9 mouse cellular contexts compared by ENCODE assay signal in genomic region chr11:77196181-77197143, GRCm38 (mm10). TPM values are rescaled to one million over a fixed set of nuclear protein-coding genes. Genes with fewer than 3 reads are reported as not detected.
A peak's percentile ranks its signal among the peaks of the same experiment; 100 is the strongest.
DNase-seq lines count a peak whose midpoint lies in the region; ATAC-seq and TF ChIP-seq lines count a peak whose summit lies in the region.
"Had no signal": no experiment of that assay in that cellular context is flagged by ENCODE, and none has a peak within 500 bp of the region (broad histone marks: within the 10 kb centered on the region; RNA-seq: fewer than 3 reads in every experiment).

No protein-coding gene starts in this region.

- DNase-seq in heart, embryonic 10.5 days (ENCODE audit: low spot score), result no peak
- no peak for DNase-seq in heart, postnatal 4 days
- DNase-seq in kidney, postnatal 4 days, result peak; percentile 28 to 41
- DNase-seq in naive thymus-derived CD4-positive, alpha-beta T cell, adult 2 months (ENCODE audit: low read depth), result peak; percentile 11
- no peak for DNase-seq in layer of hippocampus, adult 2 months (ENCODE audit: low spot score in 2 of 2)
- no peak for DNase-seq in gastrocnemius, postnatal 14 days
- DNase-seq in cerebellum, postnatal 14 days, result no peak

- H3K4me1 ChIP-seq in heart, embryonic 10.5 days, result peaks cover 31% of the 10 kb centered on the region

- intact Hi-C loops in gastrocnemius, postnatal 14 days (cut with DNase I; ENCODE audit: low total_unique reads), result no loop called here

- TF ChIP-seq CTCF in layer of hippocampus, adult 2 months (conservative IDR thresholded peaks at IDR 0.05), result no peak

- peak overlapping the region; percentile 64 for H3K27ac ChIP-seq in heart, embryonic 10.5 days
- no peak overlapping the region for H3K27ac ChIP-seq in layer of hippocampus, adult 2 months
- H3K27ac ChIP-seq: midbrain, embryonic 13.5 days had no signal

- no peaks in the 10 kb centered on the region for H3K9me3 ChIP-seq in heart, embryonic 10.5 days
- H3K9me3 ChIP-seq: midbrain, embryonic 13.5 days had no signal

- H3K4me3 ChIP-seq in heart, embryonic 10.5 days, result no peak overlapping the region
- no peak overlapping the region for H3K4me3 ChIP-seq in layer of hippocampus, adult 2 months
- H3K4me3 ChIP-seq: midbrain, embryonic 13.5 days had no signal

- WGBS in heart, embryonic 10.5 days, result 42% methylated on average over 4 of the region's 4 CpGs

- peak; percentile 100 for ATAC-seq in granulocyte monocyte progenitor cell, adult 5-6 weeks (replicated peaks; ENCODE audit: poor library complexity, severe bottlenecking)
- ATAC-seq: midbrain, embryonic 13.5 days had no signal

- no peaks in the 10 kb centered on the region for H3K27me3 ChIP-seq in heart, embryonic 10.5 days (ENCODE audit: insufficient read depth, poor library complexity, severe bottlenecking)

- no peaks in the 10 kb centered on the region for H3K36me3 ChIP-seq in heart, embryonic 10.5 days
- H3K36me3 ChIP-seq: midbrain, embryonic 13.5 days had no signal

RNA-seq across cellular contexts. Expression of gene Efcab5, which starts 7.7 kb away (rescaled TPM):
- 0.28 and 0.34 TPM in 2 replicates for polyA plus RNA-seq in heart, embryonic 10.5 days (2016; fragmentation: Nextera tagmentation; extraction: Ambion mirVana)
- total RNA-seq in heart, postnatal 4 days (2021), result under 1 TPM; 0.41 to 0.76 TPM
- total RNA-seq in granulocyte monocyte progenitor cell, adult 5-6 weeks (2014; fragmentation: Nextera tagmentation), result 0.77 TPM in 1 of 2 replicates, not detected in the other
- total RNA-seq in granulocyte monocyte progenitor cell, adult 5-6 weeks (2017), result 0.47 and 0.57 TPM in 2 replicates
- 1 to 10 TPM; 2.9 to 5.6 TPM for total RNA-seq in layer of hippocampus, adult 2 months (2021)
- total RNA-seq in gastrocnemius, postnatal 14 days (2021), result under 1 TPM; 0.18 TPM

RNA-seq across cellular contexts. Expression of gene Ssh2, which starts 19.6 kb away (rescaled TPM):
- polyA plus RNA-seq in heart, embryonic 10.5 days (2016; fragmentation: Nextera tagmentation; extraction: Ambion mirVana), result 15.0 and 25.2 TPM in 2 replicates
- 10 to 100 TPM; 92.1 to 98.9 TPM for total RNA-seq in heart, postnatal 4 days (2021)
- 26.6 and 28.7 TPM in 2 replicates for total RNA-seq in granulocyte monocyte progenitor cell, adult 5-6 weeks (2014; fragmentation: Nextera tagmentation)
- 14.4 and 14.7 TPM in 2 replicates for total RNA-seq in granulocyte monocyte progenitor cell, adult 5-6 weeks (2017)
- total RNA-seq in layer of hippocampus, adult 2 months (2021), result 10 to 100 TPM; 33.6 to 35.9 TPM
- 10 to 100 TPM; 38.4 to 42.4 TPM for total RNA-seq in gastrocnemius, postnatal 14 days (2021)

Comparison
In these comparisons a context has a peak if more than half of its experiments do, and no peak if none do; other contexts are left out.
1. DNase-seq: peak in kidney, postnatal 4 days (2 of 2) and naive thymus-derived CD4-positive, alpha-beta T cell, adult 2 months (single experiment); none in heart, embryonic 10.5 days (single experiment), heart, postnatal 4 days (single experiment), layer of hippocampus, adult 2 months (0 of 2), gastrocnemius, postnatal 14 days (single experiment) and cerebellum, postnatal 14 days (0 of 2).